Mouse (Mus musculus) G1E (cell line): ENCODE data around the gene Zfp358.

ENCODE experiments used
- CTCF ChIP-seq: IDR thresholded peaks from 2 replicates; pipeline ENCODE4 v1.5.1; 2012; ENCODE audit warnings: low read depth, low read length, inconsistent platforms, mixed read lengths
- GATA1 ChIP-seq: IDR thresholded peaks from 2 replicates; pipeline ENCODE4 v1.6.1; 2012; ENCODE audit warnings: borderline replicate concordance, low read length, inconsistent platforms, mixed read lengths
- GATA2 ChIP-seq: IDR thresholded peaks from 2 replicates; pipeline ENCODE4 v1.6.1; 2012; ENCODE audit warnings: low read depth, low read length, inconsistent platforms, borderline replicate concordance
- POLR2AphosphoS5 ChIP-seq: IDR thresholded peaks from 2 replicates; pipeline ENCODE4 v1.6.1; 2012; ENCODE audit warnings: low read depth, low read length, inconsistent platforms; ENCODE audit not compliant: insufficient replicate concordance
- TAL1 ChIP-seq: conservative IDR thresholded peaks from 2 replicates; pipeline ENCODE4 v1.6.1; 2012; ENCODE audit warnings: low read depth, low read length, inconsistent platforms, mixed read lengths

GRCm38 (mm10) chr8:3539146-3539545, 46.2 kb downstream of the Zfp358 start:
- TF ChIP-seq CTCF (no peak), GATA1 (no peak), TAL1 (no peak), GATA2 (no peak), POLR2AphosphoS5 (no peak)
